Mouse (Mus musculus): Measurements from ENCODE around the gene Vps13a.
"Not testable (repeated sequence)": the region's sequence is repeated elsewhere in the genome, so short reads cannot be mapped to it uniquely, and the experiment has no call there.

Gene Vps13a

DNA sequence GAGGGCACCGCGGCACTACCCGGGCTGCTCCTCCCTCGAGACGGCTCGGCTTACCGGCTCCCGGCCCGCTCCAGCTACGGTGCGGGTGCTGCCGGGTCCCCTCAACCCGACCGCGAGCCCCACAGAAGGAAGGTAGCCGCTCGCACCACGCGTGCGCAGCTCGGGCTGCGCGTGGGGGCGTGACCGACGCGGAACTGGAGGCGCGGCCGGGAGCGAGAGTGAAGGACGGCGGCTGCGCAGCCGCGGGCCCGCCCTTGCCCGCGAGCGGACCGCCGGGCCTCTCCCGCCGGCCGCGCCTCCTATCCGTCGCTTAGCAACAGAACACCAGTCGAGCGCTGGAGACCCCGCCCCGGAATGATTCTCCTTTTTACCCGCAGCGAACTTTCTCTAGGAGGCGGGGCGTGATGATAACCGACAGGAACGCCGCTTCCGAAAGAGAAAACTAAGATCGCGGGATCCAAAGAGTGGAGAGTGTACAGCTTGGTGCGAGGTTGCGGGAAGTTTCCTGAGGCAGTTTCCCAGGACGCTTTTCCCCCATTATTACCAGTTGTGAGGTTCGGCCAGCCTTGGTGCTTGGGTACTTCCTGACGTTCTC is at the start of gene Vps13a:
Vps13a (minus strand) TSS at position 144 of the 595 bp plus-strand sequence.
- DNase-seq, result peak; percentile 94 to 96

DNA sequence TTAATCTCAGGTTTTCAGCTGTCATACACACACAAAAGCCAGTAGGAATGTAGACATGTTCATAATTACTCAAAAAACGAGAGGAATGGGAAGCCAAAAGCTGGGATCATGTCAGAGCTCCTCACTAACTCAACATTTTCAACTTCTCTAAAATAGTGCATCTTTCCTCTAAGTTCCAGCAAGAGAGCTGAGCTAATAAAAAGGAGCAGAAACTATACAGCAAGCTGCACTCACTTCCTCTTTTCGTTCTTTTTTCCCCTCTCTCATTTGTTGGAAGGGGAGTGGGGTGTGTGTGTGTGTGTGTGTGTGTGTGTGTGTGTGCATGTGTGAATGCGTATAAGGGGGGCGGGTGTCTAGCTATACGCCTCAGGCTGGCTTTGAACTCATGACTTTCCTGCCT is 46.9 kb upstream of the Vps13a start:
- no peak for DNase-seq

DNA sequence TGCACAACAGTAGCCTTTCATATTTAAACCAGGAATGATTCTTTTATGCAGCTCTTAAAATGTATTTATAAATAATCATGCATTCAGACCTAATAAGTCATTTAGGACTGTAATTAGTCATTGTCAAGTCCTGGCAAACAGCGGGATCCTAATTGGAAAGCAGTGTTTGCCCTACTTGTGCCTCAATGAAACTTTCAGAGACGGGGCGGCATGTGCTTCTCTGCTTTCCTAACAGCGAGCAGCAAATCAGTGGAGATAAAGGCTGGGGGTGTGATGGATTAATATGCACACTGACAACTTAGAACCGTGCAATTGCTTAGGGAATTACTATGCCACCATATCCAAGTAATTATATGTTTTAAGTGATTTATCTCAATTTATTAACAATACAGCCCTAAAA is 44.5 kb upstream of the Vps13a start:
- no peak for DNase-seq

DNA sequence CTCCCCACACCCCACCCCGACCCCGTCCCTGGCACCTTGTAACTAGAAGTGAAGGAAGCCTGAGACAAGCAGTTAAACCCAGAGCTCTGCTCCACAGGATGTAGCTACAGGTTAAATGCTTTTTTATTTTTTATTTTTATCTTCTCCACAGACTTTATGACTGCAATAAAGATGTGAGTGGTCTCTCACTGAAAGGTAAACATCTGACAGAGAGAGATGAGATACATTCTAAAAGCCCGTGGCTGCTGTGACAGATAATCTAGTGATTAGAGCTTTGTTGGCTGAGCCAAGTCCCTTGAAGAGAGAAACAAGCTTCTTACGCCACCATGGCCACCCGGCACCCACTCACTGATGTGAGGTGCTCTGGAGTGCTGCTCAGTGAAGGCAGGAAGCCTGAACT is 34.1 kb upstream of the Vps13a start:
- no peak for DNase-seq

DNA sequence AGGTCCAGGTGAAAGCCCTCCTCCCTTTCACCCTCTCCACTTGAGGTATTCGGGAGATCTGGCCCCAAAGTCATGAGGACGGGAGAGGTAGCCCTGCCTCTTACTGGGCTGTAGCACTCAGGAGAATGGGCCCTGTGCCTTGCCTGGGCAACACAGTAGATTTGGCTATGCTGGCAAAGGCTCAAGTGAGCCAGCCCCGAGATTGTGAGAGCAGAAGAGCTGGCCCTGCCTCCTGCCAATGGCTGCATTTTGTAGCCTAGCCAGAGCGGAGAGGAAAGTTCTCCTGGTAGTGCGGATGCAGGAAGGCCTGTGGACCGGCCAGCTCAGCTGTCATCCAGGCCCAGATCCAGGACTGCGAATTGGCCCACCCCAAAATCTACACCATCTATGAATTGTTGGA is 32.6 kb upstream of the Vps13a start:
- no peak for DNase-seq

DNA sequence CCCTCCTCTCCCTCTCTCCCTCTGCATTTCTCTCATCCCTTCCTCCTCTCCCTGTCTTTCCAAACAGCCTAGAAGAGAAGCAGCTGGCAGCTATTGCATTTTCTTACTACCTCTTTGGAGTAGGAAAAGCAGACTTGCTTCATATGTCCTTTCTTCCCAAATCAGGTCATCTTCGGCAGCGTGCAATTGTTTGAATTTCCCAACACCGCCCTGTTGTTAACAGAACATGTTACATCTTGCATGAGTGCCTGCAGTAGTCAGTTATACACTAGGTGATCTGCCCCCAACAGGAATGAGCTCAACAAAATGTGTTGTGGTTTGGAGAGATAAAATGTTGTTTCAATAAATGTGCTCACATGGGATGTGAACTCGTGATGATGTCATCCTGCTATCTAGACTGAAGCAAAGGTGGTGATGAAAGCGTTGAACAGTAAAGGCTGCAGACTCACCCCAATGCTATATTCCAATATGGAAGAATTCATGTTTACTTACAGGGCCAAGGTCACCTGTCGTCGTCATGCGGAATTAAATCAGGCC is 31.4 kb upstream of the Vps13a start:
- no peak for DNase-seq

DNA sequence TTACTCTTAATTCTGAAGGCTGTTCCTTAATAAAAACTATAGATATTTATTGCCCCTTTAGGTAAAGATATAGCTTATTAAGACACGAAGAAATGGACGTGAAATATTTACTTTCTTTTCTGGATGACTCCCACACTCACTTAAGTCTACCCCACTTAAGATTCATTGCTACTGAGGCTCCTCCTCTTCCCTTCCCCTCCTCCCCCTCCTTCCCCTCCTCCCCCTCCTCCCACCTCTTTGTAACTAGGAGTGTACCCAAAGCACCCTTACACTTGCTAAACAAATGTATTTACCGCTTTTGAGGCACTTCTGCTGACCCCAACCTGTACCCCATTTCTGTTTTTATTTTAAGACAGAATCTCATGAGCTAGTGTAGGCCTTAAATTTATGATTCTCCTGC is 24.4 kb upstream of the Vps13a start:
- no peak for DNase-seq

DNA sequence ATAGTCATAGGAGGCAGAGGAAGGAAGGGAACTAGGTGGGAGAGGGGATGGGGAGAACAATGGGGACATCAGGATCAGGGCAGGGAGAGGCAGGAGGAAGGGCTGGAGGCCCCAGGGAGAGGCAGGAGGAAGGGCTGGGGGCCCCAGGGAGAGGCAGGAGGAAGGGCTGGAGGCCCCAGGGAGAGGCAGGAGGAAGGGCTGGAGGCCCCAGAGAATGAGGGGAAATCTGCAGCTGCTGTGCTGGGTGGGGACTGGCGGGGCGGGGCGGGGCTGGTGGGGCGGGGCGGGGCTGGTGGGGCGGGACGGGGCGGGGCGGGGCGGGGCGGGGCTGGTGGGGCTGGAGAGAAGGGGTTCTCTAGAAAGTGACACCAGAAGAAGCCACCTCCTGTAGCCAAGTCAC is 23.8 kb upstream of the Vps13a start:
- no peak for DNase-seq

DNA sequence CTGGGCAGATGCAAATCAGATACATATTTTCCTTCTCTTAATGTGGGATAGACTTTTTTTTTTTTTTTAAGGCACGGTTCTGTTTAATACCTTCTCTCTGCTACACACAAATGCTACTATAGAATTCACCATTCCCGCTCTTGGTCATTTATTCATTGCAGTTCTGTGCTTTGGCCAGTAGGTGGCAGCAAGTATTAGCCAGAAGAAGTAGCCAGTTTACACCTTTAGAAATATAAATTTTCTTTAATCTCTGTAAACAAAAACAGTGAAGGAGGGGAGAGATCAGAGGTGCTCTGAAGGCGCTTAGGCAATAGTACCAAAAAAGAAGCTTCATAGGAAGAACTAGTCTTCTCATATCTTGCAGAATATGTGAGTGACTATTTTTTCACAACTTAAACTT is 22.0 kb upstream of the Vps13a start:
- peak; percentile 60 to 63 for DNase-seq

DNA sequence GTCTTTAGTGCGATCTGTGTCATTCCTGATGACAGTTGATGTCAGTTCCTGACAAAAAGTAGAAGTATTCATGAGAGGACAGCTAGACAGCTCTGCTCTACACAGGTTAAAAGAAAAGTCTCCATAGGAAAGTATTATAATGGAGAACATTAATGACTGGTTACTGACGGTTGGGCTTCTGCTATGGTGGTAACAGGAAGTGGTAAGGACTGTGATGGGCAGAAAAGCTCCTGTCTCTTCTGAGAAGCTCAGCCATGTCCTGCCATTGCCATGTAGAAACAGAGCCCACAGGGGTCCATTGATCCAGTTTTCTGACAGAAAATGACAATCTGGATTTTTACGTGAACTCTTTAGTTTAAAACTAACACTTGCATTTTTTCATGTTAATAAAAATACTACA is 21.4 kb upstream of the Vps13a start:
- no peak for DNase-seq

DNA sequence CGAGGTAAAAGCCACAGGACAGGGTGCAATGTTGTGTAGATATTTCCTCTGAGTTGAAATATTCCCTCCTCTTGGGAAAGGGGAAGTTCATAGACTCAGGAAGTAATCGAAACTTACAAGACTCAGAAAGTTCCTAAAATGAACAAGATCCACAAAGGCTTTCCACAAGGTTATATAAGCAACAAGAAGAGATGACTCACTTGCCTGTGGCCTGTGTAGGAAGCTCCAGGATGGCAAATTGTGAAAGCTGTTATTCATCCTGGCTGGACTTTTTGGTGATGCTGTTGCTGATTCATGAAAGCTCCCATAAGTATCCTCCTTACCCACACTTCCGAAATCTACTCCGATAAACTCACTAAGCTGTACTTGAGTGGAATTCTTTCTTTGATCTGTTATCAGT is 17.2 kb upstream of the Vps13a start:
- no peak for DNase-seq

DNA sequence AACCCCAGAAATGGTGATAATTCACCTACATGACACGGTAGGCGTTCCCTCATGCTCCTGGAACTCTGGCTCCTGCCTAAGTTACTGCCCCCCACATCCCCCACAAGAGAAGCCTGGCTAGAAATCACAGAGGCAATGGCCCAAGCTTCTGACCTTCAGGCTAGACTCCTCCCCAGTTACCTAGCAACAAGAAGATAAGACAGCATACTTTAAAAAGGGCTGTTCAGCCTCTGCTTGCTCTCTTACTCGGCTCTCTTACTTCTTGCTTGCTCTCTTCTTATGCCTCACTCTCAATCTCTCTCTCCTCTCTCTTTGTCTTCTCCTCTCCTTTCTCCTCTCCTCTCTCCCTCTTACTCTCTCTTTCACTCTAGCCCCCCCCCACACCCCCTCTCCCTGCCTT is 13.8 kb upstream of the Vps13a start:
- not testable (repeated sequence) for DNase-seq

DNA sequence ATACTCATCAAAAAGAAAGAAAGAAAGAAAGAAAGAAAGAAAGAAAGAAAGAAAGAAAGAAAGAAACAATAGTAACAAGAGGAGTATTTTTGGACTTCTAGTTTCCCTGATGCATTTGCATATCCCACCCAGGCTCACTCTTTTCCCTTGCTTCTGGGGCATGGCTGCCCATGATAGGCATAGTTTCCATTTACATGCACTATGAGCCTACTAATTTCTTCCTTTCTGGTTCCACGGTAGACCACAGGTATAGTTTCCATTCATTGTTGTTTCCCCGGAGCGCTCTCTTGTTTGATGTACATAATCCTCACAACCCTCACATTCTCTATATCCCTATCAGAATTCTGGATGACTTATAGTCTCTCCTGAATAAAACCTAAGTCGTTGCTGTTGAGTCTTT is 9.2 kb upstream of the Vps13a start:
- DNase-seq, result no peak

DNA sequence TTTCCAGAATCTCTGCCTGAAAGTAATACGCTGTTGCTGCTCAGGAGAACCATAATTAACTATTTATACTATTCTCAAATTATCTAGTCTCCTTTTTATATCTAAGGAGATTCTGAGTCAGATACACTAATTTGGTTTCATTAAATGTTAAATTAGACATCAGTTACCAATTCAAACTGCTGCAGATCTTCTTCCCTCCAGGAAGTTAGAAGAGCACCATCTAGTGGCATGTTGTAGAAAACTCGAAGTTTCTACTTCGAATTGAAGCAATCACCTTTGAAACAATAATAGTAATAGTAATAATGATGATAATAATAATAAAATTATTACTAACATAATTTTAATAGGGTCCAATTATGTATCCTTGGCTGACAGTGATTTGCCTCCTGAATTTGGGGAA is 4.1 kb upstream of the Vps13a start:
- no peak for DNase-seq

DNA sequence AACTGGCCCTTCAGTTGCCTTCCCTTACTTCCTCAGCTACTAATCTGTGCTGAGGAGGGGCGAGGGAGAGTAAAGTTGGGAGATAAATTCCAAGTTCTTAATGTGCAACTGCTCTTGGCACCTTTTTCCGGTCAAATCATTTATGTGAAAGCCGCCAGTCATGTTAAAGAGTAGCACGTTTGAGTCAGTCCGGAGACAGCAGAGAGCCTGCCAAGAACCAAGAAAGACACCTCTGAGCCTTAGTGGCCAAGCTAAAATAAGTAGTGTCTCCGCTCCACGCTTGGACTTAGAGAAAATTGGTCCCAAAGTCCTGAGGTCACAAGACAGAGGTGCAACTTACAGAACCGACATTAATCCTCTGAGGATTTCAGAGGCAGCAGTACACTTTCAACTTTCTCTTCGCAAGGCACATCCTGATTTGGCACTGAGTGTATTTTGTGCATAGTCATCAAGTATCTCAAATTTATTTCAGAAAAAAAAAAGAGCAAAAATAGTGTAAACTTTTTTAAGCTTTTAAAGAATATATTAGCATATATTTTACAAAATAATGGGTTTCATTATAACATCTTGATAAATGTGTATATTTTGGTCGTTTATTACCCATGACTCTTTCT is 780 bp upstream of the Vps13a start:
- no peak for DNase-seq

DNA sequence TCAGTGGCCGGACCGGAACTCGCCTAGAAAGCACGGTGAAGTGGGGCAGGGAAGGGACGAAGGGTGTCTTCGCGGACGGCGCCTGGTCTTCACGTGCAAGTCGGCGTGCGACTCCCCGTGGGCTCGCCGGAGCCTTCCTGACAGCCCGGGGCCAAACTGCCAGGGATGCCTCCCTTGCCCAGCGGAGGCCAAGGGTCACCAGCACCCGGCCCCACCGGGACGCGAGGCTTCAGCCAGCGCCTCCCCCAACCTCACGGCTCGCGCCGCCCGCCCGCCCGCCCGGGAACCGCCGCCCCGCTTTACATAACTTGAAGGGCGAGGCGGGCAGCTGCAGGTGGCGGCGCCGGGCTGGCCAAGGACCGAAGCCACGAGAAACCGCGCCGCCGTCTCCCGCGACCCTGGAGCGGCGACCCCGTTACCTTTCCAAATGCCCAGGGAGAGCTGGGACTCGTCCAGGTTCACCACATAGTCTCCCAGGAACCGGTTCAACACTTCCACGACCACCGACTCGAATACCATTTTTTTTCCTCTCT is 416 bp downstream of the Vps13a start:
- DNase-seq, result peak; percentile 57 to 60

DNA sequence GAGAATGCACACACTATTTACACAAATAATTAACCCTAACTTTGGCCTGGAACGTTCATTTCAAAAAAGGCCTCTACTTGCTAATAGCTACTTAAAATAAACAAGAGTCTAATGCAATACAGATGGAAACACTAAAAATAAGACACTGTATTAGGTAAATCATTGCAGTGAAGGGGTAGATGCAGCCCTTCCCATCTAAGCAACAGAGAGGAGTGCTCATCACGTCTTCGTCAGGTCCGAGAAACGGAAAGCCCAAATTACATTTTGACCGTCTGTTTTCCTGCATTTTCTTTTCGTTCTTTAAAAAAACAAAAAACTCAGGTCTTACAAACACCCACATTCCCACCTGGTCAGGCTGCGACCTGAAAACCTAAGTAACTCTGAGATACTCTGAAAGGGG is 947 bp downstream of the Vps13a start:
- DNase-seq, result no peak

DNA sequence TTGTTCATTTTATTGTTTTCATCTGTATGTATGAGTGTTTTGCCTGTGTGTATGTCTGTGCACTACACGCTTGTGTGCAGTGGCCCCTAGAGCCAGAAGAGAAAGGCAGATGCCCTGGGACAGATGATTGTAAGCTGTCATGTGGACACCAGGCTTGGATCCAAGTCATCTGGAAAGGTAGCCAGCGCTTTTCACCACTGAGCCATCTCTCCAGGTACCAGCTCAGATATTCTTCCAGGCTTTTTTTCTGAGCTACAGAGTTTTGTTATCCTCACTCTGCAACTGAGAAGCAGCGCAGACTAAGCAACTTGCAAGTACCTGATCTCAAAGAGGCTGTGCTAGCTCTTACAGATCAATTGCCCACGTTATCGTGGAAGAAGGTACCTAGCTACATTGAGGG is 1.5 kb downstream of the Vps13a start:
- DNase-seq, result no peak

DNA sequence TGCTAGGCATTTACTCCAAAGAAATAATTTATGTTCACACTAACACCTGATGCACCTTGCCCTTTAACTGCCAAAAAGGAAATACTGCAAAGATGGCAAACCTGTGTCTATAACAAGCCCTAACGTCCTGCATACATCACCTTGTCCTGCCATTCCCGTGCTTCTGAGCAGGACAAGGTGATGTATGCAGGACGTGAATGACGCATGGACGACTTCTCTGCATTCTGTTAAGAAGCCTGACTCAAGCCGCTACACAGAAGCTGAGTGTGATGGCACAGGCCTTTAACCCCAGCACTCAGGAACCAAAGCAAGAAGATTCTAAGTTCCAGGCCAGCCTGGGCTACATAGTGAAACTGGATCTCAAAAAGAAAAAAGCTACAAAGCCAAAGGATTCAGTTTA is 2.2 kb downstream of the Vps13a start:
- no peak for DNase-seq

DNA sequence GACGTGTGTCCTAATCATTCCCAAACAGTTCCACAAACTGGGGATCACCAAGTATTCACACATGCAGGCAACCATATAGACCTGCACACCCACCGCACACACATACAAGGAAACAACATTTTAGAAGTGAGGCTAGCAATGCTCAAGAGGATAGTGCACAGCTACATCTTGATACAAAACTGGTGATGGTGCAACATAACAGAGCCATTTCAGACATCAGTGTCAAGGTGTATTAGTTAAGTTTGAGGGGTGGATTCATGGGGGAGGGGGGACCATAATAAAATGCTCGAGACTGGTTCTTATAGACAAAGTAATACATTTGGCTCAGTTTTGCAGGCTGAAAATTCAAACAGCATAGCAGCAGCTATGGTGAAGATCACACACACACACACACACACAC is 2.8 kb downstream of the Vps13a start:
- no peak for DNase-seq

DNA sequence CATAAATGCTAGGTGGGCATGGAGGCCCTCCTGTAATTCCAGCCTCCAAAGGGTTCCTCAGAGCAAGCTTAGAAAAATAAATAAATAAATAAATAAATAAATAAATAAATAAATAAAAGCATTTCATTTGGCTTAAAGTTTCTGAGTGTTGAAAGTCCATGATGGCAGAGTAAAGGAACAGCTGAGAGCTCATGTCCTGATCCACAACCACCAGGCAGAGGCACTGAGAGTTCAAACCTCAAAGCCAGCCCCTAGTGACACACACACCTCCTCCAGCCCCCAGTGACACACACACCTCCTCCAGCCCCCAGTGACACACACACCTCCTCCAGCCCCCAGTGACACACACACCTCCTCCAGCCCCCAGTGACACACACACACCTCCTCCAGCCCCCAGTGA is 3.3 kb downstream of the Vps13a start:
- not testable (repeated sequence) for DNase-seq

DNA sequence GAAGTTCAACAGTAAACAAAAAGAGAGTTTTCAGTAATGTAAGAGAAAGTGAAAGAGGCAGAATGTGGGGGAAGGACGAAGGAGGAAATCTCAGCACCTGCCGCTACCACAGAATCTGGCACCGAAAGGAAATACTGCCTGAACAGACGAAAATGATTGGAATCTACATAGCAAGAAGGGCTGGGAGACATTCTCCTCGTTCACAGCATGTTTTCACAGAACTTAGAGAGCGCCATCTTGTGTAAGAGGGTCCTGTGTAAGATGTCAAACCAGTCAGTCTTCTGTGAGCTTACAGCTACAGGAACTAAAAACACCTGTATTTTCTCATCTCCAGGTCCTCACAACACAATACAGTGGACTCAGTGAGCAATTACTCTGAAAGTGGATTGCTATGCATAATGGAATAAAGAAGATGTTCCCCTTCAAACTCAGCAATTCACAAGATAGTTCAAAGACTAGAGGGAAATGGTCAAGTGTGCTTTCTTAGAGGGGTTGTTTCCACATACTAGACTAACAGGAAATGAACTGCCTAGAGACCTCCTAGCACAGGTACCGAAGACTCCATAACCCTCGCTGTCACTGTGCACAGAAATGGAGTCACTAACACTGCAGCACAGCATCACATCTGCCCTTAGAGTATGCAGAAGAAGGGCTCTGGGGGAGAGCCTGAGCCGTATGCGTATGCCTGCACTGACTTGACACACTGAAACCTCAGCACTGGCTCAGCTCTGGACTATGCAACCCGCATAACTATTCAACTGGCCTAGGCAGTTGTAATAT is 7.3 kb downstream of the Vps13a start:
- peak; percentile 31 to 37 for DNase-seq

DNA sequence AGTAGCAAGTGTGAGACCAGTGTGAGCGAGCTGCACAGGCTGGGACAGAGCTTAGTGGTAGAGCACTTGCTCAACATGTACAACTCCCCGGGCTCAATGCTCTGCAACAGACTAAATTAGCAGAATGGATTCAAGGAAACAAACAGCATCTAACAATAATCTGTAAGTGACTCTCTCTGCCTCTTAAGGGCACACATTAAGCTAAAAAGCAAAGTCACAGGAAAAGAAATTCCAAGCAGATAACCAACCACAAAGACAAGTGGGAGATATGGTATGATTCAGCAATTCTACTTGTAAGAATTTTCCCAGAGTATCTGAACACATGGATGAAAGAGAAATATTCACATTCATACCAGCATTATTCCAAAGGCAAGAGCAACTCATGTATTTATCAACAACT is 13.3 kb downstream of the Vps13a start:
- no peak for DNase-seq

DNA sequence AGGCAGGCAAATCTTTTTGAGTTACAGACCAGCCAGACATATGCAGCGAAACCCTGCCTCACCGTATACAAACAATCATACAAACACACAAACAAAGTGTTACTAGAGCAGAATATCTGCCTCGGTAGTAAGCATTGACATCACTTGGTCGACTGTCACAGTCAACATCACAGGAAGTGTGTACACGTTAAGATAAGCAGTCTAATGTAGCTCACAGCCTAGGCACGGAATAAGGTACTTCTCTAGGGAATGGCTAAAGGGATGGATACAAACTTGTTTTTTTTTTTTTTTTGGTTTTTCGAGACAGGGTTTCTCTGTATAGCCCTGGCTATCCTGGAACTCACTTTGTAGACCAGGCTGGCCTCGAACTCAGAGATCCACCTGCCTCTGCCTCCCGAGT is 23.3 kb downstream of the Vps13a start:
- not testable (repeated sequence) for DNase-seq

Data from B cell, adult 2 months (primary cell).